Mouse (Mus musculus): ENCODE measurements around the gene Ehd1. TPM values are rescaled to one million over a fixed set of nuclear protein-coding genes. Genes with fewer than 3 reads are reported as not detected.
"Not testable (repeated sequence)": the region's sequence is repeated elsewhere in the genome, so short reads cannot be mapped to it uniquely, and the experiment has no call there.

Gene Ehd1
- total RNA-seq, 2 experiments from 2014 or later, result 97.8 to 114 TPM

GRCm38 (mm10) chr19:6303831-6304230 is 27.3 kb downstream of the Ehd1 start:
- no peak for DNase-seq

DNA sequence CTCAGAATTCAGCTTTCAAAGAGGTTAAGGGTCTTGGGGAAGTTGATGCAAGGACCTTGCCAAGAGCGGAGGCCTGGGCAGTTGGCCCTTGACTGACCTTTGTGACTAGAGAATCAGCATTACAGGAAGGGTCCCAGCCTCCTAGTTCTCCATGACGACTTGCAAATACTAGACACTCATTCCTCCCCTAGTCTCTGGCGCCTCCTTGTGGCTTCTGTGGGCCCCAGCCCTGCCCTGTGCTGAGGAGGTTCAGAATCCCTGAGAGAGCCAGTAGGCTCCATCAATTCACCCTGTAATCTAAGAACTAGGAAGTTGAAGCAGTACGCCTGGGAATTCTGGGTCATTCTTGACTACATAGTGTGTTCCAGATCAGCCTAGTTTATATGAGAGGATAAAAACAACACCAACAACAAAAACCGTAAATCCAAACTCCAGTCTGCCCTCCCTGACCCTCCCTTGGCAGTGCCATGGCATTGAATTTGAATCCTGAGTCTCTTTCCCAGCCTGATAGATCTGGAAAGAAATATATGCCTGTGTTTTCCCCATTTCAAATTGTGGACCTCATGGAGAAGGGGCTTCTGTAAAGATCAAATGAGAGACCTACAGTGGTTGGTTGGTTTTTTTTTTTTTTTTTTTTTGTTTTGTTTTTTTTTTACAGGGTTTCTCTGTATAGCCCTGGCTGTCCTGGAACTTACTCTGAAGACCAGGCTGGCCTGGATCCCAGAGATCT is 28.4 kb downstream of the Ehd1 start:
- peak; percentile 97 for DNase-seq

DNA sequence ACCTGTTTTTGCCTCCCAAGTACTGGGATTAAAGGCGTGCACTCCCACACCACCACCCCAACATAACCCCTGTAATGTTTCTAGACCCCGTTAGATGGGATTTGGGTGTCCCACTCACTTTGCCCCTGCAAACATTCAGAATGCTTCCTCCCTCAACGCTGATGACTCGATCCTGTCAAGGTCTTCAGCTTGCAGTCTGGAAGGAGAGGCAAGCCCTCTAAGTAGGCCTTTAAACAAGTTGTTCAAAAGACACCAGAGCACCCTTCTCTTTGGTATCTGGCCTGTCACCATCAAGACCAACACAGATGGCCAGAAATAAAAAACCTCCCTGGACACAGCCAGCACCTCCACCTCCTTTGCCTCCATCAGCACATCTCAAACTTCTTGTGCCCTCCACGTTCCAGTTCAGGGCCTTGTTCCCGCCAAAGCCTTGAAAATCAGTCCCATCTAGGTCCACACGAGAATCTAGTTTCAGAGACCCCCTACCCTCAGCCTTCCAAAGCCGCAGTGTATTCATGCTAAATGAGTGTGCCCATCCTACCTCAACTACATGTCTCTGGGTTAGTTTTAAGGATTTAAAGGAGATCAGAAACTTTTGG is 29.1 kb downstream of the Ehd1 start:
- no peak for DNase-seq

DNA sequence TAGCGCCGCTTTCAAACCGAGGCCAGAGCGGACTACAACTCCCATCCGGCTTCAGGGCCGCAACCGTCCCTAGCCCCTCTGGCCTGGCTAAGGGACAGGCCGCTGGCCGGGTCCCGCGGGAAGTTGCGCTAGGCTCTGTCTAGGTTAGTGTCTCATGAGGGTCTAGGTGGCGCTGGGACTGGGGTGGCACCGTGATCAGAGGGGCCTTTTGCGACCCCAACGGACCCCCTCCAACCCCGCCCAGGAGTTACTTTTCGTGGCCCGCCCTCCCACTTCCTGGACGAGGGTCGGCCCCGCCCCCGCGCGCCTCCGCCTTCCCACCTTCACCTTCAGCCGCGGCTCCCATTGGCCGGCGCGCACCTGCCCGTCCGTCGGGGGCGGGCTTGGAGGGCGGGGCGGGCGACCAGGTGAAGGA is 29.6 kb downstream of the Ehd1 start, which contains the start of gene Cdc42bpg:
Gene Cdc42bpg (plus strand): TSS at position 320 of the 415 bp plus-strand sequence.
- peak; percentile 85 for DNase-seq

- peak; percentile 90 for DNase-seq
These were observed 30.1 kb downstream of the Ehd1 start for GRCm38 (mm10) chr19:6306586-6306985.

GRCm38 (mm10) chr19:6307733-6308531 is 31.4 kb downstream of the Ehd1 start:
- DNase-seq, result no peak

- DNase-seq, result no peak
These were observed 33.7 kb downstream of the Ehd1 start for GRCm38 (mm10) chr19:6310181-6310580.

GRCm38 (mm10) chr19:6311783-6312182 is 35.3 kb downstream of the Ehd1 start:
- not testable (repeated sequence) for DNase-seq

DNA sequence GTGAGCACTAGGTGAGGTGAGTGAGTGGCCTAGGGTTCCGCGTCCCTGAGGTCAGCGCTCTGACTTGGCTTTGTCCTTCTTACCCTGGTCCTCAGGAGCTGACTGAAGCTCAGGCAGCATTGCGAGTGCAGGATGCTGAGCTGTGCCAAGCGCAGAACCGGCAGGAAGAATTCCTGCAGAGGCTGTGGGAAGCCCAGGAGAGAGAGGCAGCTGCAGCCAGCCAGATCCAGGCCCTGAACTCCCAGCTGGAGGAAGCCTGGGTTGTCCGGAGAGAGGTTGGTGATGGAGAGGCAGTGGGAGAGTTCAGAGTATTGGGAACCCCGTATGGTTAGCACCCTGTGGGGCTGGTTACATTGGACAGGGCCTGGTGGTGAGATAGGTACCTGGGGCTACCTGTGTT is 37.3 kb downstream of the Ehd1 start:
- DNase-seq, result no peak

- no peak for DNase-seq
These were observed 38.0 kb downstream of the Ehd1 start for GRCm38 (mm10) chr19:6314513-6314912.

GRCm38 (mm10) chr19:6315573-6315972 is 39.0 kb downstream of the Ehd1 start:
- DNase-seq, result no peak

- DNase-seq, result no peak
These were observed 41.6 kb downstream of the Ehd1 start for GRCm38 (mm10) chr19:6318145-6318544.

- DNase-seq, result no peak
These were observed 44.8 kb downstream of the Ehd1 start for GRCm38 (mm10) chr19:6321358-6321757.

- DNase-seq, result peak; percentile 38
These were observed 45.5 kb downstream of the Ehd1 start for GRCm38 (mm10) chr19:6321786-6322621.

DNA sequence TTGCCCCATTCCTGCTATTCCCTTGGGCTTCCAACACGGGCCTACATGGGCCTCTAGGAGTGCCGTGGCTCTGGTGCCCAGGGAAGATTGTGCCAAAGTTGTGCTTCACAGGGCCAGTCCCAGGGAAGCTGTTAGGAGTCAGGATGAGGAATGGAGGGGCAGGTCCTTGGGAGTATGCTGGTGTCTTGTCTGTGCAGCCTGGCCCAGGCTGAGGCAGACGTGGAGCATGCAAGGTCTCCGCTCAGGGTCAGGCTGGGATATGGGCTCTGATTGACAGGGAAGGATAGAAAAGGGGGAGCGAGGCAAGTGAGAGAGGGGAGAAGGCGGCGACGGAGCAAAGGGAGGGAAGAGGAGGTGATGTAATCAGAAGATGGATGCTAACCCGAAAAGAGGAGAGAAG is 48.2 kb downstream of the Ehd1 start:
- no peak for DNase-seq

DNA sequence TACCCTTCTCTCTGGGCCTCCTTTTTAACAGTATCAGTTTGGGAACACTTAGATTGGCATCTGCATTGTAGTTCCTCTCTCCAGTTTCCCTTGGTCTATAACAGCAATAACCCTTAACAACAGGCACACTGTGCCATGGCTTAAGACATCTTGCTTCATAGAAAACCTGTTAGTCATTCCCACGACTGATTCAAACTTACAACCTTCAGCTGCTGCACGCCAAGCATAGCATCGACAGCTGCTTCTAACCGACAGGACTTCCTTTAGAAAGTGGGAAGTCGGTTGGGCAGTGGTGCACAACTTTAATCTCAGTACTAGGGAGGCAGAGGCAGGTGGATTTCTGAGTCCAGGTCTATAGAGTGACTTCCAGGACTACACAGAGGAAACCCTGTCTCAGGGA is 54.7 kb downstream of the Ehd1 start:
- DNase-seq, result no peak

- peak; percentile 77 for DNase-seq
These were observed 55.4 kb downstream of the Ehd1 start for GRCm38 (mm10) chr19:6331719-6332516.

GRCm38 (mm10) chr19:6333761-6334595 is 57.5 kb downstream of the Ehd1 start:
- DNase-seq, result no peak

DNA sequence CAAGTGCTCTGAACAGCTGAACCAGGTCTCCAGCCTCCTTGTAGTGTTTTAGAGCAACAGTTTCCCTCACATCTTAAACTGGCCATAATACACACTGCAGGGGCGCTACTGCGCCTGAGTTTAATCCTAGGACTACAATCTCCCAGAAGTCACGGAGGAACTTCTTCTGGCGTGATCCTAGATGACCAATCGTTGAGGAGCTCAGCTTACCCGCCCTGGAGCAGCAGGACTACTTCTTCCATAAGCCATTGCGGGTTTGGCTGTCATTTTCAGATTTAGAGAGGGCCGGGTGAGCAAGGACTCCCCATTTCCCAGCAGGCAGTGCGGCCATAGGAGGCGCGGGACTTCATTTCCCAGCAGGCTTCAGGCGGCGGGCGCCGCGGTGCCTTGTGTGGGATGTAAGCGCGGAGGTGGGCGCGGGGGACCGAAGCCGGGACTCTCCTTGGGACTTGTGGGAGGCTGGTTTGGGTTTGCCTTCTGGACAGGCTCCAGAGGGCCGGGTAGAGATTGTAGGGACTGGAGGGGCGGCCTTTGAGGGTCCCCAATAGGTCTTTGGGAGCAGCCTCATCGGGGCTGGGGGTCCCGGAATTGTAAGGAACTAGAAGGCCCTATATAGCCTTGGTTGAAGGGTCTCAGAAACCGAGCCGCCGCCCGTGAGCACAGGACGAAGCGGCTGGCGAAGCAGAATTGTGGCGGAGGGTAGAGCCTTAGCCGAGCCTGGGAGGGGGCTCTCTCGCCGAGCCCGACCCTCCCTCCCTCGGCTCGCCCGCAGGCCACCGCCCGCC is 58.3 kb downstream of the Ehd1 start, which contains the start of gene Men1:
Gene Men1 (plus strand): TSS at position 307 of the 785 bp plus-strand sequence.
- DNase-seq, result peak; percentile 93

DNA sequence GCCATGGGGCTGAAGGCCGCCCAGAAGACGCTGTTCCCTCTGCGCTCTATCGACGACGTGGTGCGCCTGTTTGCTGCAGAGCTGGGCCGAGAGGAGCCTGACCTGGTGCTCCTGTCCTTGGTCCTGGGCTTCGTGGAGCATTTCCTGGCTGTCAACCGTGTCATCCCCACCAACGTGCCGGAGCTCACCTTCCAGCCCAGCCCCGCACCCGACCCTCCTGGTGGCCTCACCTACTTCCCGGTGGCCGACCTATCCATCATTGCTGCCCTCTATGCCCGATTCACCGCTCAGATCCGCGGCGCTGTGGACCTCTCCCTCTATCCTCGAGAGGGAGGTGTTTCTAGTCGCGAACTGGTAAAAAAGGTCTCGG is 58.9 kb downstream of the Ehd1 start:
- peak; percentile 39 for DNase-seq

Measured in heart, postnatal 4 days (tissue).